8 mouse cellular contexts compared by ENCODE assay signal in the genomic region with DNA sequence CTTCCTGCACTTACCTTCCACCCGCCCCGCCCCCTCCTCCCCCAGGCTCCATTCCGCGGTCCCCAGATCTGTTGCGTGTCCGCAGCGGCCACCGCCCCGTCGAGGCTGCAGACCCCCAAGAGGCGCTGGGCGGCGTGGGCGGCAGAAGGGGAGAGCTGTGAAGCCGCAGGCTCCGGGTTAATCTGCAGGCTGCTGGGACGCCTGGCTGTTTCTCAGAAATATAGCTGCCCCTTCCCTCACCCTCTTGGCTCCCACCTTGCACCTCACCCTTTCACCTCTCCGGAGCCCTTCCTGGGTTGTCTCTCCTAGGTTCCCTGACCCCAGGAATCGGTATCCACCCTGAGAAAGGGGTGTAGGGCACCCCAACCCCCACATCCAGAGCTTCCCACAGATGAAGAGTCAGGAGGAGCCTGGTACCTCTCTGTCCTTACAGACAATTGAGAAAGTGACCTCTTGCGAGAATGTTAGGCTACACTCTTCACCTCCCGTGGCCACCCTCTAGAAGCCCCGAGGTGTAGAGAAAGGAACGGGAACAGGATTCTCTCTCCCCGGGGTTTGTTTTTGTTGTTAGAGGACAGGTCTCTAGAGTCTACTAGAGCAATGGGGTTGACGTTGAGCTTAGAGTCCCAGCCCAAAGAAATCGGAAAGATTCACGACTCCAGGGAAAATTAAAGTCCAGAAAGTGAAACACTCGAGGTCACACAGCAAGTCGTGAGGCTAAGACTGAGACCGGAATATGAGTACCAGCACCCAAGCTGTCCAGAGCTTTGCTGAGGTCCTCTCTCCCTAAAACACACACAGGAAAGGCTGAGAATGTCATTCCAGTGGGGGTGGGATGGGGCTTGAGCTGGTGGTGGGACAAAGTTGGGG. TPM values are rescaled to one million over a fixed set of nuclear protein-coding genes. Genes with fewer than 3 reads are reported as not detected.
A peak's percentile ranks its signal among the peaks of the same experiment; 100 is the strongest.
DNase-seq lines count a peak whose midpoint lies in the region; ATAC-seq and TF ChIP-seq lines count a peak whose summit lies in the region.

No protein-coding gene starts in this region.

- peak overlapping the region; percentile 72 for H3K9ac ChIP-seq in heart, embryonic 15.5 days
- H3K9ac ChIP-seq in hindbrain, embryonic 13.5 days: peak overlapping the region; percentile 72
- peak overlapping the region; percentile 64 for H3K9ac ChIP-seq in midbrain, embryonic 14.5 days (replicated peaks; ENCODE audit: low read length)

- no peak for DNase-seq in heart, postnatal 4 days
- DNase-seq in midbrain, embryonic 14.5 days: peak; percentile 56
- no peak for DNase-seq in layer of hippocampus, adult 9-11 months
- no peak for DNase-seq in layer of hippocampus, postnatal 25 days (ENCODE audit: extremely low spot score in 1 of 2, low spot score in 1 of 2)
- DNase-seq in testis, postnatal 14 days (ENCODE audit: low spot score): no peak

- H3K27ac ChIP-seq in heart, embryonic 15.5 days: peak overlapping the region; percentile 24; the same call in 1 of the 2 replicates
- peak overlapping the region; percentile 89 for H3K27ac ChIP-seq in bone marrow, adult 2 months (ENCODE audit: control insufficient read depth, insufficient read depth, low read depth, low read length, poor library complexity)
- peak overlapping the region; percentile 71 for H3K27ac ChIP-seq in hindbrain, embryonic 13.5 days
- peak overlapping the region; percentile 81; the same call in 1 of the 2 replicates for H3K27ac ChIP-seq in midbrain, embryonic 14.5 days (replicated peaks; ENCODE audit: low read depth, low read length)

- 4% methylated on average over 25 of the region's 30 CpGs for WGBS in heart, embryonic 15.5 days
- WGBS in bone marrow, adult 2 months: 5% methylated on average over 30 of the region's 30 CpGs
- WGBS in hindbrain, embryonic 13.5 days: 3% methylated on average over 21 of the region's 30 CpGs
- WGBS in midbrain, embryonic 14.5 days: 3% methylated on average over 24 of the region's 30 CpGs

- H3K4me2 ChIP-seq in heart, embryonic 15.5 days: peak overlapping the region; percentile 98
- H3K4me2 ChIP-seq in hindbrain, embryonic 13.5 days: peak overlapping the region; percentile 71
- H3K4me2 ChIP-seq in midbrain, embryonic 14.5 days (ENCODE audit: low read length): peak overlapping the region; percentile 65

- TF ChIP-seq POLR2A in bone marrow, adult 2 months (IDR thresholded peaks at IDR 0.05; ENCODE audit: borderline replicate concordance, control insufficient read depth, low read depth, low read length): no peak; the same call in 1 of the 2 replicates

- peaks cover 14% of the 10 kb centered on the region for H3K4me1 ChIP-seq in heart, embryonic 15.5 days (replicated peaks)
- peaks cover 1% of the 10 kb centered on the region; the same call in 1 of the 2 replicates for H3K4me1 ChIP-seq in bone marrow, adult 2 months (ENCODE audit: control insufficient read depth, insufficient read depth, low read length)
- H3K4me1 ChIP-seq in hindbrain, embryonic 13.5 days (replicated peaks): peaks cover 8% of the 10 kb centered on the region; the same call in 1 of the 2 replicates
- peaks cover 9% of the 10 kb centered on the region; the same call in 1 of the 2 replicates for H3K4me1 ChIP-seq in midbrain, embryonic 14.5 days (ENCODE audit: control insufficient read depth, insufficient read depth, low read length)

- peak overlapping the region; percentile 71 for H3K4me3 ChIP-seq in heart, embryonic 15.5 days
- H3K4me3 ChIP-seq in bone marrow, adult 2 months (replicated peaks; ENCODE audit: control insufficient read depth, low read depth, low read length): peak overlapping the region; percentile 65
- H3K4me3 ChIP-seq in hindbrain, embryonic 13.5 days: peak overlapping the region; percentile 58
- peak overlapping the region; percentile 54 for H3K4me3 ChIP-seq in midbrain, embryonic 14.5 days (replicated peaks; ENCODE audit: low read depth, low read length)

- no peaks in the 10 kb centered on the region for H3K36me3 ChIP-seq in heart, embryonic 15.5 days
- no peaks in the 10 kb centered on the region for H3K36me3 ChIP-seq in hindbrain, embryonic 13.5 days
- no peaks in the 10 kb centered on the region for H3K36me3 ChIP-seq in midbrain, embryonic 14.5 days (ENCODE audit: control insufficient read depth, insufficient read depth, low read length)

- peaks cover 39% of the 10 kb centered on the region for H3K27me3 ChIP-seq in heart, embryonic 15.5 days
- peaks cover 48% of the 10 kb centered on the region for H3K27me3 ChIP-seq in hindbrain, embryonic 13.5 days
- H3K27me3 ChIP-seq in midbrain, embryonic 14.5 days (ENCODE audit: control insufficient read depth, insufficient read depth, low read length): peaks cover 22% of the 10 kb centered on the region

- no peak; the same call in 1 of the 2 replicates for ATAC-seq in heart, embryonic 15.5 days (replicated peaks; ENCODE audit: insufficient number of reproducible peaks, insufficient read depth, low FRiP score, low read depth)
- no peak; the same call in 1 of the 2 replicates for ATAC-seq in hindbrain, embryonic 13.5 days (ENCODE audit: low FRiP score)
- peak; percentile 18; the same call in 1 of the 2 replicates for ATAC-seq in midbrain, embryonic 14.5 days (ENCODE audit: low FRiP score, low TSS enrichment)

- no peak for TF ChIP-seq CTCF in bone marrow, adult 2 months (IDR thresholded peaks at IDR 0.05; ENCODE audit: control insufficient read depth, insufficient read depth, low read length)

- no peaks in the 10 kb centered on the region for H3K9me3 ChIP-seq in heart, embryonic 15.5 days (replicated peaks)
- H3K9me3 ChIP-seq in hindbrain, embryonic 13.5 days: no peaks in the 10 kb centered on the region
- no peaks in the 10 kb centered on the region for H3K9me3 ChIP-seq in midbrain, embryonic 14.5 days (ENCODE audit: control insufficient read depth, low read length)

RNA-seq across cellular contexts. Expression of a gene that starts 12.2 kb away (rescaled TPM):
- polyA plus RNA-seq in heart, embryonic 15.5 days (2015; fragmentation: Nextera tagmentation; extraction: Ambion mirVana): 1.3 and 5.0 TPM in 2 replicates
- not detected for total RNA-seq in heart, postnatal 4 days (2021)
- polyA plus RNA-seq in bone marrow, adult 2 months (2011; ENCODE audit: insufficient read depth, insufficient read length, low replicate concordance, missing spikeins): 0.85 TPM in 1 of 2 replicates, not detected in the other
- polyA plus RNA-seq in hindbrain, embryonic 13.5 days (2015; fragmentation: Nextera tagmentation; extraction: Ambion mirVana): 0.22 and 0.36 TPM in 2 replicates
- 0.58 and 0.67 TPM in 2 replicates for polyA plus RNA-seq in midbrain, embryonic 14.5 days (2014; fragmentation: Nextera tagmentation; extraction: Ambion mirVana)
- total RNA-seq in layer of hippocampus, postnatal 25 days (2021): 1 to 10 TPM; 1.4 to 2.1 TPM

RNA-seq across cellular contexts. Expression of a gene that starts 19.6 kb away (rescaled TPM):
- polyA plus RNA-seq in heart, embryonic 15.5 days (2015; fragmentation: Nextera tagmentation; extraction: Ambion mirVana): 98.8 and 108 TPM in 2 replicates
- total RNA-seq in heart, postnatal 4 days (2021): 10 to 100 TPM; 46.9 to 49.0 TPM
- polyA plus RNA-seq in bone marrow, adult 2 months (2011; ENCODE audit: insufficient read depth, insufficient read length, low replicate concordance, missing spikeins): 25.3 and 33.9 TPM in 2 replicates
- polyA plus RNA-seq in hindbrain, embryonic 13.5 days (2015; fragmentation: Nextera tagmentation; extraction: Ambion mirVana): 248 and 269 TPM in 2 replicates
- polyA plus RNA-seq in midbrain, embryonic 14.5 days (2014; fragmentation: Nextera tagmentation; extraction: Ambion mirVana): 225 and 280 TPM in 2 replicates
- total RNA-seq in layer of hippocampus, postnatal 25 days (2021): 100 to 1,000 TPM in 1 of 2 experiments, 10 to 100 TPM in 1; 92.2 to 104 TPM

RNA-seq across cellular contexts. Expression of a gene that starts 46.1 kb away (rescaled TPM):
- polyA plus RNA-seq in heart, embryonic 15.5 days (2015; fragmentation: Nextera tagmentation; extraction: Ambion mirVana): 36.1 and 44.2 TPM in 2 replicates
- 10 to 100 TPM; 24.1 to 27.0 TPM for total RNA-seq in heart, postnatal 4 days (2021)
- polyA plus RNA-seq in bone marrow, adult 2 months (2011; ENCODE audit: insufficient read depth, insufficient read length, low replicate concordance, missing spikeins): 0.97 and 2.4 TPM in 2 replicates
- 8.4 and 9.9 TPM in 2 replicates for polyA plus RNA-seq in hindbrain, embryonic 13.5 days (2015; fragmentation: Nextera tagmentation; extraction: Ambion mirVana)
- polyA plus RNA-seq in midbrain, embryonic 14.5 days (2014; fragmentation: Nextera tagmentation; extraction: Ambion mirVana): 6.0 and 7.6 TPM in 2 replicates
- total RNA-seq in layer of hippocampus, postnatal 25 days (2021): 1 to 10 TPM; 1.4 to 3.5 TPM

RNA-seq across cellular contexts. Expression of a gene that starts 58.1 kb away (rescaled TPM):
- polyA plus RNA-seq in heart, embryonic 15.5 days (2015; fragmentation: Nextera tagmentation; extraction: Ambion mirVana): 17.0 and 19.3 TPM in 2 replicates
- 10 to 100 TPM; 19.6 to 20.5 TPM for total RNA-seq in heart, postnatal 4 days (2021)
- 2.4 and 2.7 TPM in 2 replicates for polyA plus RNA-seq in bone marrow, adult 2 months (2011; ENCODE audit: insufficient read depth, insufficient read length, low replicate concordance, missing spikeins)
- polyA plus RNA-seq in hindbrain, embryonic 13.5 days (2015; fragmentation: Nextera tagmentation; extraction: Ambion mirVana): 9.4 and 10.4 TPM in 2 replicates
- 6.4 and 6.9 TPM in 2 replicates for polyA plus RNA-seq in midbrain, embryonic 14.5 days (2014; fragmentation: Nextera tagmentation; extraction: Ambion mirVana)
- 1 to 10 TPM; 8.9 to 9.6 TPM for total RNA-seq in layer of hippocampus, postnatal 25 days (2021)

Comparison
In these comparisons a context has a peak if more than half of its experiments do, and no peak if none do; other contexts are left out.
1. H3K27ac ChIP-seq: peak in every context shown above with its lines; median percentile 89 in bone marrow, adult 2 months; 81 in midbrain, embryonic 14.5 days; 71 in hindbrain, embryonic 13.5 days; 24 in heart, embryonic 15.5 days.